Mouse (Mus musculus): ENCODE measurements around the gene Prkn.

Prkn gene

DNA sequence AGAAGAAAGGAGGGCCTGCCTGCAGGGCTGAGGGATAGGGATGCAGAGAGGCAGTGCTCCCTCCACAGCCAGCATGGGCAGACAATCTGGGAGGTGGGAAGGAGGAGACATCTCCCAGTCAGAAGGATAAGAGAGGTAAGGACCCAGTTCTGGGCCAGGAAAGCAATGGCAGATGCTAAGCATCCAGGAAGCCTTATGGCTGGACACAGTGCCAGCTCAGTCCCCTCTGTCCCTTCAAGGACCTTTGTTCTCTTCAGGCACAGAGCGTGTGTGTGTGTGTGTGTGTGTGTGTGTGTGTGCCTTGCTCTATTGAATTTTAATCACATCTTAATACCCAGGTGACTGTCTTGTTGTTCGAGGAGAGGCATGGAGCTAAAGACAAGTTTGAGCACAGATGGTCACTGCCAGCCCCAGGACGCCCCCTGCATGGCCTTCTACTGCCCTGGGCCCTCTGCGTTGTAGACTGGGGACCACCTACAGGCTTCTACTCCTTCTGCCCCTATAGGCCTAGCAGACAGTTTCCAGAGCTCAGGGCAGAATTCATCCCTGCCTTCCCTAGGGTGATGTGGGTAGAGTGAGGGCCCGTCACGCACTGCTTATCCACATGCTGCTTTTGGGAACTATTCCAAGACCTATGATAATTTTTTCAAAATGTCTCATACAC is 1252.8 kb downstream of the Prkn start:
- no peak for DNase-seq (ENCODE audit: low spot score in 2 of 2)

DNA sequence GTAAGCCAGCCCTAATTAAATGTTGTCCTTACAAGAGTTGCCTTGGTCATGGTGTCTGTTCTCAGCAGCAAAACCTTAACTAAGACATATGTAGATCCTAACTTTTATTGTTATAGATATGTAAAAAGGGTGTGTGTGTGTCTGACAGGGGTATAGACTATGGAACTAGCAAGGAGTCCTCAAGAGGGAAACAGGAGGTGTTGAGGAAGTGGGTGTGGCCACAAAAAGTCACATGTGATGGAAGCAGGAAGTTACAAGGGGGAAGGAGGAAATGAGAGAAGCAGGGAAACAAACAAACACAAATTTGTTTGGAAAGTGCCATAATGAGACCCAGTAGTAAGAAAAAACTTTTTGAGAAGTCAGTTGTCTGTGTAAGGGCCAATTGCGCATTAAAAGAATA is 1253.8 kb downstream of the Prkn start:
- no peak for DNase-seq (ENCODE audit: low spot score in 2 of 2)

DNA sequence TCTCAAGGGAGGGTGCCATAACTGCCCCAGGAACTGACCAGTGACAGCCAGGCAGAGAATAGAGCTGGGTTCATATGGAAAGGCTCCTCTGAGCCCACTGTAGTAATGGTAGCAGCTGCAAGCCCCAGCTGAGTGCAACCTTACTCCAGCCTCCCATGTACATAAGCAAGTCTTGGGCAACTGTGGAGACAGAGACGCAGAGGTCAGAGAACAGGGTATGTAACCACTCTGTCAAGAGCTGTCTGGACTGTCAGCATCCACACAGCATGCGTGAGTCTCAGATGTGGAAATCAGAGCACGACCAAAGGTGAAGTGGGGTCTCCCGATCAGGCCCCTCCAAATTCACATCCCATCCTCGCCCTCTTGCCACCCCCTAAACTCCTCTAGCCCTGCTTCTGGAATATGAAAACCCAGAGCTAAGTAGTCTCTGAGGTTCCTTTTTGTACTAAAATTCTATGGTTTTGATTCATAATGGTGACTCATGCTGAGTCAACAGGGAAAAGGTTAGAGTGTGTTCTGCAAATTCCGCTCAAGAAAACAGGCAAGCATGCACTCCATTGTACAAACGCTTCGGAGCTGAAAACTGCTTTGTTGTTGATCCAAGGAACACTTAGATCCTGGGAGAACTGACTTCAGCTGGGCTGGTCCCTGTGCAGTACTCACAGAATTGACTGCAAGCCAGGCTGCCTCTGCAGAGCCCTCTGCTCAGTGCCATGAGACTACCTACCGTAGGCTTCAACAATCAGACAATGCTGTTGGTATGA is 1254.8 kb downstream of the Prkn start:
- no peak for DNase-seq (ENCODE audit: low spot score in 2 of 2)

DNA sequence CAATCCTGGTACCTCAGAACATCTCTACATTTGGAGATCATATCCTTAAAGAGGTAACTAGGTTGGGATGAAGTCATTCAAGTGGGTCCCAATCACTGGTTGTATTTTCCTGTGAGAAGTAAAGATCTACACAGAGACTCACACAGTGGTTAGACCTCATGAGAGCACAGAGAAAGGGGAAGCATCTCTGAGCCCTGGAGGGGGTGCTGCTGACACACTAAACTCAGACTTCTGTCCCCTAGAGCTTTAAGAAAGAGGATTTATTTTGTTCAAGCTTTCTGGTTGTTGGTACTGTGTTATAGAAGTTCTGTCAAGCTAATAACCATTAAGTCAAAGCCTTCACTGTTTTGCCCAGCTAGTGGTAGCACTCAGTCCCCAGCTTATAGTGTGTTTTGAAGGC is 1259.2 kb downstream of the Prkn start:
- no peak for DNase-seq (ENCODE audit: low spot score in 2 of 2)

DNA sequence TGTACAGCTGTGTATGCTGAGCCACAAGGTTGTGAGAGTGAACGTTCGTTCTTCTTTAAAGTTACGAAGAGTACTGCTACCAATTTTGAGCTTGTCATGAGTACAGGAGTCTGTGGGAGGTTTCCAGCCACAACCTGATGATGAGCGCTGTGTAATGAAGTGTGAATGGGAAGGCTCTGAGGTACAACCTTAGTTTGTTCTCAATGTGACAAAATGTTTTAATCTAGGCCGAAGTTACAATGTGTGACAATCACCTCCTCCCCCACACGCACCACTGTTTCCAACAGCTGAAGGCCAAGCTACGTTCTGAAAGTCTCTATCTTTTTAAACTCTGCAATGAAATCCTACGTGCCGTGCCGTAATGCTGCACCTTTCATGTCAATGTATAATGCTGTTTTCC is 1262.1 kb downstream of the Prkn start:
- DNase-seq (ENCODE audit: low spot score in 2 of 2), result no peak

DNA sequence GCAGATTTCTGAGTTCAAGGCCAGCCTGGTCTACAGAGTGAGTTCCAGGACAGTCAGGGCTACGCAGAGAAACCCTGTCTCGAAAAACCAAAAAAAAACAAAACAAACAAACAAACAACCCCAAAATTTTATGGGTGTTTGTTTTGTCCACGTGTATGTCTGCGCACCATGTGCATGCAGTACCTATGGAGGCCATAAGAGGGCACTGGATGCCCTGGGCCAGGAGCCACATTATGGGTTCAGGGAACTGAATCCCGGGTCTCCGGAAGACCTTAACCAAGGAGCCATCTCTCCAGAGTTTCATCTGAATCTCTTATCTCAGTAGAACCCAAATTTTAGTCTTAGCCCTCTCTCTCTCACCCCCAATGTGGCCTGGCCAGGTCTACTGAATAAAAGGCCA is 1263.6 kb downstream of the Prkn start:
- DNase-seq (ENCODE audit: low spot score in 2 of 2), result no peak

DNA sequence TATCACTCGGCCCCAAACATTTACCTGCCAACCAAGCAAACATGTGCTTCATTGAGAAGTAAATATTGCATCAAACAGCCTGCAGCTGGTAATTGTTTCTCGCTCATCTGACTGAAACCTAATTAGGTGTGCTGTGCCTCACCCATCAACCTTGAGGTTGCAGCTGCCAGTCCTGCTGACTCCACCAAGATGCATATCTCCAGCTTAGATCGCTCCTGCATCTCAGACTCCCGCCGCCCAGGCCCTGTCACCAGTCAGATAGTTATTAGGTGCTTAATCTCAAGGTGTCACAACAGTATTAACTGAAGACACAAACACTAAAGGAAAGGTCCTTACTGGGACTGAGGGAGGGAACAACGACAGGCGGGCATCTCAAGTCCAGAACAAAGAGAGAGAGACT is 1264.1 kb downstream of the Prkn start:
- DNase-seq (ENCODE audit: low spot score in 2 of 2), result no peak

DNA sequence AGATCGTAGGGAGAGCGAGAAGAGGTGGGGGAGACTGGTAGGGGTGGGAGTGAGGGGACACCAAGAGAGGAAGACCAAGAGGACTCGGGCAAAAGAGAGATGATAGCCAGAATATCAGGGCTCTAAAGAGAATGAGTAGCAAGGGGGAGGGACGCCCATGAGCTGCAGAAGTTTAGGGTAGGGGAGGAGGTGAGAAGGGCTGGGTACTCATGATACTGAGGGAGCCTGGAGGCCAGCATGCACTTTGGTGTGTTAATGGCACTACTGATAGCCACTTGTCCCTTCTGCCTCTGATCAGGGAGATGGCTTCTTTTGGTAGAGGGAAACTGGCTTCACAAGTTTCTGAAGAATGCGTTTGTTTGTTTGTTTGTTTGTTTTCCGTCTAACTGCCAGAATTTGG is 1264.5 kb downstream of the Prkn start:
- DNase-seq (ENCODE audit: low spot score in 2 of 2), result no peak

DNA sequence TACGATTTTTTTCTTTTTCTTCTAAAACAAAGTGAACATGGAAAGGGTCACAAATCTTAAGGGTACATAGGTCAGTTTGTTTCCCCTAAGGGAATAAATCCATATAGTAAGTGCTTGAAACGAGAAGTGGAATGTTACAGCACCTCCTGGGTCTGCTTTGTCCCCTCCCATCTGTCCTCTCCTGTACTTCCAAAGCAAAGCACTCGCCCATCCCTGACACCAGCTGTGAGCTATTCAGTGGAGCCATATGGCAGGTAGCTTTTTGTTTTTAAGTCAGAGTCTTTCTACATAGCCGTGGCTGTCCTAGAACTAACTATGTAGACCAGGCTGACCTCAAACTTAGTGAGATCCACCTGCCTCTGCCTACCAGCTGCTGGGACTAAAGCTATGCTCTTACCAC is 1266.1 kb downstream of the Prkn start:
- no peak for DNase-seq (ENCODE audit: low spot score in 2 of 2)

Measured in urinary bladder, postnatal 4 days (tissue).